Mouse (Mus musculus) C2C12 (cell line): Measurements from ENCODE around the gene Dcun1d2.

Source experiments
- CEBPB ChIP-seq: IDR thresholded peaks from one replicate; pipeline ENCODE4 v1.6.1; 2011; ENCODE audit warnings: low read depth, mild to moderate bottlenecking, control low read depth, moderate library complexity
- CTCF ChIP-seq: IDR thresholded peaks from one replicate; pipeline ENCODE4 v1.5.1; 2011; ENCODE audit not compliant: control insufficient read depth, insufficient read depth, insufficient read length
- MAX ChIP-seq: IDR thresholded peaks from one replicate; pipeline ENCODE4 v1.6.1; 2011; ENCODE audit warnings: mild to moderate bottlenecking, control low read depth
- MYOD1 ChIP-seq: IDR thresholded peaks from one replicate; pipeline ENCODE4 v1.6.1; 2011; ENCODE audit warnings: low read depth; ENCODE audit not compliant: control insufficient read depth, insufficient read length
- MYOG ChIP-seq: IDR thresholded peaks from one replicate; pipeline ENCODE4 v1.6.1; 2011; ENCODE audit not compliant: control insufficient read depth, insufficient read length; ENCODE audit errors: extremely low read depth
- USF1 ChIP-seq: IDR thresholded peaks from one replicate; pipeline ENCODE4 v1.6.1; 2011; ENCODE audit warnings: low read depth, mild to moderate bottlenecking, control low read depth, moderate library complexity

GRCm38 (mm10) chr8:13240055-13240454, 47.9 kb downstream of the Dcun1d2 start:
- no peak for TF ChIP-seq CTCF
- TF ChIP-seq MAX, result no peak
- no peak for TF ChIP-seq USF1
- TF ChIP-seq CEBPB, result no peak
- no peak for TF ChIP-seq MYOD1
- TF ChIP-seq MYOG, result no peak
